Mouse (Mus musculus) left cerebral cortex, adult 2 months (tissue): ENCODE data around the gene Olfr191. TPM values are rescaled to one million over a fixed set of nuclear protein-coding genes. Genes with fewer than 3 reads are reported as not detected.
"Not testable (repeated sequence)": the region's sequence is repeated elsewhere in the genome, so short reads cannot be mapped to it uniquely, and the experiment has no call there.

Experiments used
- DNase-seq, 2 experiments: peaks; one replicate each; pipeline ENCODE4 v3.0.0; 2021 to 2022; ENCODE audit warnings: low spot score in 2 of 2, mixed read lengths in 1 of 2; ENCODE audit errors: extremely low spot score in 1 of 2
- H3K27ac ChIP-seq: fragments of 200-600 bp; 2 replicates; pipeline ENCODE4 v1.8.1; 2022
- H3K4me3 ChIP-seq: fragments of 200-600 bp; 2 replicates; pipeline ENCODE4 v1.8.1; 2022
- CTCF ChIP-seq: fragments of 200-600 bp; IDR thresholded peaks from 2 replicates; pipeline ENCODE4 v1.8.1; 2022; ENCODE audit warnings: antibody characterized with exemption, mild to moderate bottlenecking, moderate library complexity
- intact Hi-C: fragments of 180-260 bp; cut with DNase I; formaldehyde crosslinking; loops from one replicate; pipeline ENCODE4 v1.15.1; 2025
- long read RNA-seq, 2 experiments: library from polyadenylated mRNA; stranded (forward); transcript quantifications; one replicate each; pipeline ENCODE4 v2.0.0; 2021; ENCODE audit warnings: borderline mapping rate in 2 of 2
- total RNA-seq, 2 experiments: library from RNA; stranded (reverse); gene quantifications; 2 replicates each; pipeline ENCODE4 v1.2.3; 2021

Olfr191 gene
- not detected for total RNA-seq
- long read RNA-seq, experiment 1, result 0 reads
- long read RNA-seq, experiment 2, result 0 reads

DNA sequence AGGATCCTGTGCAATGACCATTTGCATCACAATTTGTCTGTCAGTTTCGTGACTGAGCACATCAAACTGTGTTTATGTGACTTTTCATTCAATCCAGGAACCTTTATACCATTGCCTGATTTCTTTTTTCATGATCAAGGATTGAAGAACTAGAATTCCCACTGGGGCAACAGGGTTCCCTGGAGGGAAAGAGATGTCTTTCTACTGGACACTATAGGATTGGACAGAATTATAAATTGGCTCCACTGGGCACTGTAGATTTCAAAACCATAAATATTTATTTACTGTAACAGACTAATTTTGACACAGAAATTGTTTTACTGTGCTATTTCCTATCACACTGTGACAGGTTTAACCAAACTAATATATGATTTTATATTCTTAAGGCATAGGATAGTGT lies at the start of gene Olfr191:
TSS of gene Olfr191 (minus strand) at position 101 of the 400 bp plus-strand sequence.
- H3K4me3 ChIP-seq, H3K27ac ChIP-seq, DNase-seq, intact Hi-C loops: not testable (repeated sequence)

DNA sequence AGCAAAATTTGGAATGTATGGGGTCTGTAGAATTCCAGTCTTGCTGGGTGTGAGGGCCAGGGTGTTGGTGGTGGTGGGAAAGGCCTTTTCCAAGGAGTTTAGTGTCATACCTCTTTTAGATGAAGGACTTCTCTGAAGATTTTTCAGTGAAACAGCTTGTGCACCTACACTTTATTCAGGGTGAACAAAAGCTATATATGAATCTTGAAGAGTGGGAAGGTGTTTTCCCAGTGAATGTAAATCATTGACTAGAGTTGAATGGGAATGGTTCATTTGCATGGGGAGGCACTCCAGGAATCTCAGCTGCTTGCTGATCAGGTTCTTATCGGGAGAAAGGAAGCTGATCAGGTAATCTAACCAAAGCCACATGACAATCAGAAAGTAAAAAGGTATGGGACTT lies 41.1 kb upstream of the Olfr191 start:
- Histone ChIP-seq H3K27ac (no peak overlapping the region), H3K4me3 (no peak overlapping the region)
- intact Hi-C loops, result loop anchor here (5.0 kb wide), 1 partner anchor 423 kb away; no protein-coding TSS in a partner anchor
- no peak for DNase-seq
- TF ChIP-seq CTCF, result no peak

DNA sequence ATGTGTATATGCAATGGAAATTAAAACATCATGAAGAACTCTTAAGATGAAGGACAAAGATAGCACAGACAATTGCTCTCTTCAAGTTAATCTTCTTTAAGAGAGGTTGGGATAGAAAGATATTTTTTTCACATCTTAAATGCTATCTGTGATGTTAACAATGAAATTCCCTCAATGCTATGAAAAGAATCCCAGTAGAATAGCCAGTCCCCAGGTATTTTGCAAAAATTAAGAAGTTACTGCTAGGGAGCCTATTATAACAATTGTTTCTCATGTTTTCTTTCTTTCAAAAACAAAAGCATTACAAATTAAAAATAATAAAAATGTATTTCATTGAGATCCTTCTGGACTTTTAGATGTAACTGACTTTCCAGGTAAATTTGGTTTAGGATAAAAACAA lies 31.3 kb upstream of the Olfr191 start, which contains the start of gene Olfr194:
TSS of gene Olfr194 (minus strand) at position 101 of the 400 bp plus-strand sequence.
- DNase-seq, result no peak
- intact Hi-C loops, result no loop called here
- TF ChIP-seq CTCF, result no peak

DNA sequence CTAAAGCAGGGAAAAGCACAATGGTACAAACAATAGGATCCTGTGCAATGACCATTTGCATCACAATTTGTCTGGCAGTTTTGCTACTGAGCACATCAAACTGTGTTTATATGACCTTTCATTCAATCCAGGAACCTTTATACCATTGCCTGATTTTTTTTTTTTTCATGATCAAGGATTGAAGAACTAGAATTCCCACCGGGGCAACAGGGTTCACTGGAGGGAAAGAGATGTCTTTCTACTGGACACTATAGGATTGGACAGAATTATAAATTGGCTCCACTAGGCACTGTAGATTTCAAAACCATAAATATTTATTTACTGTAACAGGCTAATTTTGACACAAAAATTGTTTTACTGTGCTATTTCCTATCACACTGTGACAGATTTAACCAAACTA lies 22.2 kb upstream of the Olfr191 start, which contains the start of gene Olfr193:
TSS of gene Olfr193 (minus strand) at position 101 of the 400 bp plus-strand sequence.
- intact Hi-C loops, result no loop called here
- Histone ChIP-seq H3K27ac (no peak within 1 kb of the TSS), H3K4me3 (no peak within 1 kb of the TSS)
- no peak for TF ChIP-seq CTCF
- no peak for DNase-seq

More for the DNA sequence above, 31.3 kb upstream of the Olfr191 start, which contains the start of gene Olfr194:
- Histone ChIP-seq H3K4me3 (no peak within 1 kb of the TSS), H3K27ac (no peak within 1 kb of the TSS)

DNA sequence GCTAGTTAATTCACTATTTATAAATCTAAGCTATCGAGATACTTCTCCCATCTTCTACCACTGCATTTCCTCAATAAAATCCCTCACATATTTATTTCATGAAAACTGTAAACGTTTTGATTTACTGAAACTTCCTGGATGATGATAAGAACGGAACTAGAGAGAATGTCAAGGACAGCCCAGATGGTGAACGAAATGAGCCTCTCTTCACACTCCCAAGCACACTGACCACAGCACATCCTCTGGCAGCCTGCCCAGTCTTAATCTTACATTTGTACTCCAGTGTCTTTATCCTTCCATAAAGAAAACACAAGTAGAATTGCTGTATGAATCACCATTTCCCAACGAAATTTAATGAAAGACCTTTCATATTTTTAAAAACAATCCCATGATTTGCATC lies 18.9 kb upstream of the Olfr191 start:
- H3K4me3 ChIP-seq, H3K27ac ChIP-seq, DNase-seq, intact Hi-C loops: not testable (repeated sequence)

DNA sequence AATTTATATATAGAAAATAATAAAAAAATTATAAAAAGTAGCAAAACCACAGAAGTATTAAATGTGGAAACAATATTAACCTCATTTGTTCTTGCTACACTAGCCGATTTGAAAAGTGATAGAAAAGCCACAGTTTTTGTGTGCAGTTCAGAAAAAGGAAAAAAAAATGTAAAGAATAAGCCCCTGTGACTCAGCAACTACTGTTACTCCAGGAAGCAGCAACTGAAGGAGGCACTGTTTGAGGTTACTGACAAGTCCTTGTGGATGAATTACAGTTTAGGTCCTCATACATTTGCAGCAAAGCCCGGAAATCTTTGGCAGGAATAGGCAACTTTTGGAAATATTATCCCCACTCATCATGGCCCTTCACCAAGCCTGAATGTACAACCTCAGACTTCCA lies 15.7 kb upstream of the Olfr191 start:
- intact Hi-C loops, result no loop called here
- H3K4me3 ChIP-seq, result no peak overlapping the region
- no peak overlapping the region for H3K27ac ChIP-seq
- no peak for TF ChIP-seq CTCF
- no peak for DNase-seq

DNA sequence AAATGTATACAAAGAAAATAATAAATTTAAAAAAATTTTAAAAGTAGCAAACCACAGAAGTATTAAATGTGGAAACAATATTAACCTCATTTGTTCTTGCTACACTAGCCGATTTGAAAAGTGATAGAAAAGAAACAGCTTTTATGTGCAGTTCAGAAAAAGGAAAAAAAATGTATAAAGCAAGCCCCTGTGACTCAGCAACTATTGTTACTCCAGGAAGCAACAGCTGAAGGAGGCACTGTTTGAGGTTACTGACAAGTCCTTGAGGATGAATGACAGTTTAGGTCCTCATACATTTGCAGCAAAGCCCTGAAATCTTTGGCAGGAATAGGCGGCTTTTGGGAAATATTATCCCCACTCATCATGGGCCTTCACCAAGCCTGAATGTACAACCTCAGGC lies 8.5 kb downstream of the Olfr191 start:
- intact Hi-C loops, H3K27ac ChIP-seq, DNase-seq, H3K4me3 ChIP-seq: not testable (repeated sequence)

DNA sequence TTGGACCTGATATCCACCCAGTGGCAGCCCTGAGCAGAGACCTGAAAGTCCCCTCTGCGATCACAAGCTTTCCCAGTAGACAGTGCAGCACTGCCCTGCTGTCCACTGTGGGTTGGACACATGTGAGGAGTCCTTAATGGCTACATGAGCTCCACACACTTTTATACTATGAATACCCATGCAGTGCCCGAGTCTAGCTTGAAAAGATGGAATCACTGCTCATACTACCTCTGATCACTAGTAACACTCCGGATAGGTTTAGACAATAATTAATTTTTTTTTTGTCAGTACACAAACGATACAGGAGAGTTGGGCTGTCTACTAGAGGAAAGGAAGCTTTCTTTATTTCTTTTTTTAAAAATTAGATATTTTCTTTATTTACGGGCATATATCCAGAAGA lies 11.7 kb downstream of the Olfr191 start, which contains the start of gene Olfr190:
TSS of gene Olfr190 (minus strand) at position 101 of the 400 bp plus-strand sequence.
- intact Hi-C loops, result no loop called here
- Histone ChIP-seq H3K27ac (no peak within 1 kb of the TSS), H3K4me3 (no peak within 1 kb of the TSS)
- no peak for TF ChIP-seq CTCF
- no peak for DNase-seq

DNA sequence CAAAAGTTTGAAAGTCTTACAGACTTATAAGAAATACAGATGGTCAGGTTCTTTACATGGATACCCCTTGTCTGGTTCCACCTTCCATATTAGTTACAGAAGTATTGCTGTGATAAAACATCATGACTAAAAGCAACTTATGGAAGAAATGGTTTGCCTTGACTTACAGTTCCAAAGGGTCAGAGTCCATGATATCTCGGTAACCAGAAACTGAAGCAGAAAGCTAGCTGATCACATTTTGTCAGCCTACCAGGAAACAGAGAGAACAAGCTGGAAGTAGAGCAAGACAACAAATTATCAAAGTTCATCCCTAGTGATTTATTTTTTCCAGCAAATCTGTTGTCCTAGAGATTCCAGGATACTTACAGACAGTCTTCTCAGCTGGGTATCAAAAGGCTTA lies 16.1 kb downstream of the Olfr191 start:
- intact Hi-C loops, result no loop called here
- no peak overlapping the region for H3K27ac ChIP-seq
- TF ChIP-seq CTCF, result no peak
- H3K4me3 ChIP-seq, result no peak overlapping the region
- no peak for DNase-seq

DNA sequence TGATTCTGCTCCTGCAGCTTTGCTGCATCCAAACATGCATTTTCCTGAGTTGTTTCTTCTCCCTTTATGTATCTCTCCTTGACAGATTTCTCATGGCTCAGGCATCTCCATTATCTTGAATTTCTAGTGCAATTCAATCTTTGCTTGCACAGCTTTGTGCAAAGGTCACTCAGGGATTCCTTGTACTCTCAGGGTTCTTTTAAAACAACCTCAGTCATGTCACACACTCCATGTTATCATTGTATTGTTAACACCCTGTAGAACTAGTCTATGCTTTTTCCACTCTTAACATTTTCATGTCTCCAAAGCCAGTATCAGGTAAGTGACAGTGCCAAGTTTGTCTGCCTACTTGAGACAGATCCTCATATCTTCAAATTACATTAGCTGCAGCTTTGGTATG lies 17.9 kb downstream of the Olfr191 start:
- no peak overlapping the region for H3K27ac ChIP-seq
- no peak for DNase-seq
- TF ChIP-seq CTCF, result no peak
- H3K4me3 ChIP-seq, result no peak overlapping the region
- intact Hi-C loops, result no loop called here

DNA sequence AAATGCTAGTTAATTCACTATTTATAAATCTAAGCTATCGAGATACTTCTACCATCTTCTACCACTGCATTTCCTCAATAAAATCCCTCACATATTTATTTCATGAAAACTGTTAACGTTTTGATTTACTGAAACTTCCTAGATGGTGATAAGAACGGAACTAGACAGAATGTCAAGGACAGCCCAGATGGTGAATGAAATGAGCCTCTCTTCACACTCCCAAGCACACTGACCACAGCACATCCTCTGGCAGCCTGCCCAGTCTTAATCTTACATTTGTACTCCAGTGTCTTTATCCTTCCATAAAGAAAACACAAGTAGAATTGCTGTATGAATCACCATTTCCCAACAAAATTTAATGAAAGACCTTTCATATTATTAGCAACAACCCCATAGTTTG lies 27.2 kb downstream of the Olfr191 start:
- H3K4me3 ChIP-seq, intact Hi-C loops, DNase-seq, H3K27ac ChIP-seq: not testable (repeated sequence)

DNA sequence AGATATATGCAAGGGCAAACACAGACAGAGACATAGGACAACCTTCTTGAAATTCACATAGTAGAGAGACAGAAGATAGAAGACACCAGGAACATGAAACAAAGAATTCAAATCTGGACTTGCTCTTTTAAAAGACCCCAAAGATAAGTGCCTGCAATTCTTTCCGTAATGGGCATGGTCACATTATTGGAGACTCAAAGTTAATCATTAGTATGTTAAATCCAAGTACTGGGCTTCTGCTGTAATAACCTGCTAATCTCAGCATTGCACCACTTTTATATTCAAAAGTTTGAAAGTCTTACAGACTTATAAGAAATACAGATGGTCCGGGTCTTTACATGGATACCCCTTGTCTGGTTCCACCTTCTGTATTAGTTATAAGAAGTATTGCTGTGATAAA lies 40.3 kb downstream of the Olfr191 start:
- H3K4me3 ChIP-seq, DNase-seq, intact Hi-C loops, H3K27ac ChIP-seq: not testable (repeated sequence)

DNA sequence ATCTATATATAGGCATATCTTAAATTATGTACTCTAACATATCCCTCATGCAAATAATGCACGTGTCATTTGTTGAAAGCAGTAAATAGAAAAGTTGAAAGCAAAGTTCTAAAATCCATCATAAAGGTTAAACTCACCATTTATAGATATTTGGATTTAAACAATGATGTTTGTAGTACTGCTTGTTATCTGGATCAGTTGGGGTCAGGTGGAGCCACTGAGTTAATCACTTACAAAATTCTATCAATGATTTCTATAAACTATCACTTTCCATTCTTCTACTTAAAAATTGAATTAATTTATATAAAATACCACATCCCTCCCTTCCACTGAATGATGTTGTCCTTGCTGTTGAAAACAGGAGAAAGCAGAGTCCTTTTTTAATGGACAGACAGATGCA lies 40.8 kb downstream of the Olfr191 start:
- TF ChIP-seq CTCF, result no peak
- intact Hi-C loops, result no loop called here
- no peak for DNase-seq
- no peak overlapping the region for H3K27ac ChIP-seq
- no peak overlapping the region for H3K4me3 ChIP-seq
